Mouse (Mus musculus): Measurements from ENCODE around the gene Spint1. TPM values are rescaled to one million over a fixed set of nuclear protein-coding genes. Genes with fewer than 3 reads are reported as not detected.
A peak's percentile ranks its signal among the peaks of the same experiment; 100 is the strongest.

Gene Spint1
- total RNA-seq, 1 experiment = 80.3 TPM

- TF ChIP-seq ZC3H11A (IDR thresholded peaks at IDR 0.05; ENCODE audit: borderline replicate concordance, low read depth, low read length) (no peak), CHD2 (IDR thresholded peaks at IDR 0.05; ENCODE audit: low read depth, low read length) (no peak), MAFK (IDR thresholded peaks at IDR 0.05; ENCODE audit: insufficient read depth, low read depth, low read length) (no peak), HCFC1 (IDR thresholded peaks at IDR 0.05; ENCODE audit: borderline replicate concordance, insufficient read depth, low read length) (no peak), ZNF384 (IDR thresholded peaks at IDR 0.05; ENCODE audit: low read depth, low read length) (no peak)
- no peak overlapping the region for H3K4me3 ChIP-seq (ENCODE audit: insufficient read depth in 1 of 2, low read depth in 1 of 2, low read length in 2 of 2, poor library complexity in 1 of 2, severe bottlenecking in 1 of 2)
- H3K9ac ChIP-seq (ENCODE audit: insufficient read depth, low read depth, low read length, poor library complexity, severe bottlenecking) = no peak overlapping the region
- in situ Hi-C loops (cut with MboI; ENCODE audit: low sequenced_read_pairs in 2 of 2, unreplicated experiment in 2 of 2) = no loop called here
- DNase-seq (ENCODE audit: low read depth, low spot score) = no peak
- H3K36me3 ChIP-seq (ENCODE audit: control insufficient read depth, insufficient read depth, low read length, poor library complexity, severe bottlenecking) = no peaks in the 10 kb centered on the region
- H3K27ac ChIP-seq (ENCODE audit: insufficient read depth, low read depth, low read length, poor library complexity, severe bottlenecking) = no peak overlapping the region
- no peaks in the 10 kb centered on the region for H3K9me3 ChIP-seq (ENCODE audit: control insufficient read depth, insufficient read depth, low read depth, low read length)
- H3K4me1 ChIP-seq (ENCODE audit: control insufficient read depth in 2 of 2, insufficient read depth in 2 of 2, low read length in 2 of 2, poor library complexity in 1 of 2) = peaks cover 0 to 6% of the 10 kb centered on the region in 2 experiments; a peak in 1 of 4 replicates
These were observed 34.2 kb upstream of the Spint1 start for GRCm38 (mm10) chr2:119202914-119203453.

- Histone ChIP-seq H3K36me3 (ENCODE audit: control insufficient read depth, insufficient read depth, low read length, poor library complexity, severe bottlenecking) (no peaks in the 10 kb centered on the region), H3K27ac (ENCODE audit: insufficient read depth, low read depth, low read length, poor library complexity, severe bottlenecking) (no peak overlapping the region; the same call in 1 of the 2 replicates), H3K4me1 (ENCODE audit: control insufficient read depth in 2 of 2, insufficient read depth in 2 of 2, low read length in 2 of 2, poor library complexity in 1 of 2) (peaks cover 0 to 6% of the 10 kb centered on the region in 2 experiments; a peak in 1 of 4 replicates), H3K4me3 (ENCODE audit: insufficient read depth in 1 of 2, low read depth in 1 of 2, low read length in 2 of 2, poor library complexity in 1 of 2, severe bottlenecking in 1 of 2) (no peak overlapping the region), H3K9me3 (ENCODE audit: control insufficient read depth, insufficient read depth, low read depth, low read length) (no peaks in the 10 kb centered on the region), H3K9ac (ENCODE audit: insufficient read depth, low read depth, low read length, poor library complexity, severe bottlenecking) (no peak overlapping the region)
- DNase-seq (ENCODE audit: low read depth, low spot score) = no peak
- in situ Hi-C loops (cut with MboI; ENCODE audit: low sequenced_read_pairs in 2 of 2, unreplicated experiment in 2 of 2) = no loop called here
- TF ChIP-seq CHD2 (IDR thresholded peaks at IDR 0.05; ENCODE audit: low read depth, low read length) = no peak
- TF ChIP-seq ZC3H11A (IDR thresholded peaks at IDR 0.05; ENCODE audit: borderline replicate concordance, low read depth, low read length) = no peak
- no peak for TF ChIP-seq HCFC1 (IDR thresholded peaks at IDR 0.05; ENCODE audit: borderline replicate concordance, insufficient read depth, low read length)
- no peak for TF ChIP-seq ZNF384 (IDR thresholded peaks at IDR 0.05; ENCODE audit: low read depth, low read length)
- TF ChIP-seq MAFK (IDR thresholded peaks at IDR 0.05; ENCODE audit: insufficient read depth, low read depth, low read length) = no peak
These were observed 33.2 kb upstream of the Spint1 start for GRCm38 (mm10) chr2:119203871-119204460.

GRCm38 (mm10) chr2:119207961-119208343 is 29.2 kb upstream of the Spint1 start:
- no peak for DNase-seq (ENCODE audit: low read depth, low spot score)
- Histone ChIP-seq H3K36me3 (ENCODE audit: control insufficient read depth, insufficient read depth, low read length, poor library complexity, severe bottlenecking) (no peaks in the 10 kb centered on the region), H3K9me3 (ENCODE audit: control insufficient read depth, insufficient read depth, low read depth, low read length) (no peaks in the 10 kb centered on the region), H3K27ac (ENCODE audit: insufficient read depth, low read depth, low read length, poor library complexity, severe bottlenecking) (no peak overlapping the region; the same call in 1 of the 2 replicates), H3K4me1 (ENCODE audit: control insufficient read depth in 2 of 2, insufficient read depth in 2 of 2, low read length in 2 of 2, poor library complexity in 1 of 2) (peaks cover 0 to 6% of the 10 kb centered on the region in 2 experiments; a peak in 1 of 4 replicates), H3K9ac (ENCODE audit: insufficient read depth, low read depth, low read length, poor library complexity, severe bottlenecking) (peak overlapping the region; percentile 80; the same call in 1 of the 2 replicates), H3K4me3 (ENCODE audit: insufficient read depth in 1 of 2, low read depth in 1 of 2, low read length in 2 of 2, poor library complexity in 1 of 2, severe bottlenecking in 1 of 2) (peak overlapping the region; percentile 79 to 99)
- in situ Hi-C loops (cut with MboI; ENCODE audit: low sequenced_read_pairs in 2 of 2, unreplicated experiment in 2 of 2) = no loop called here
- TF ChIP-seq MAFK (IDR thresholded peaks at IDR 0.05; ENCODE audit: insufficient read depth, low read depth, low read length) = no peak
- TF ChIP-seq ZNF384 (IDR thresholded peaks at IDR 0.05; ENCODE audit: low read depth, low read length) = no peak
- TF ChIP-seq HCFC1 (IDR thresholded peaks at IDR 0.05; ENCODE audit: borderline replicate concordance, insufficient read depth, low read length) = no peak
- no peak for TF ChIP-seq ZC3H11A (IDR thresholded peaks at IDR 0.05; ENCODE audit: borderline replicate concordance, low read depth, low read length)
- no peak for TF ChIP-seq CHD2 (IDR thresholded peaks at IDR 0.05; ENCODE audit: low read depth, low read length)

GRCm38 (mm10) chr2:119208344-119209175 is 28.6 kb upstream of the Spint1 start, which contains the start of the genes Zfyve19 and Dnajc17:
Zfyve19 (plus strand) TSS chr2:119208617.
Dnajc17 (minus strand) TSS chr2:119208795.
- Histone ChIP-seq H3K9me3 (ENCODE audit: control insufficient read depth, insufficient read depth, low read depth, low read length) (no peaks in the 10 kb centered on the region), H3K4me1 (ENCODE audit: control insufficient read depth in 2 of 2, insufficient read depth in 2 of 2, low read length in 2 of 2, poor library complexity in 1 of 2) (peaks cover 0 to 6% of the 10 kb centered on the region in 2 experiments; a peak in 1 of 4 replicates), H3K27ac (ENCODE audit: insufficient read depth, low read depth, low read length, poor library complexity, severe bottlenecking) (peak within 1 kb of the TSS; percentile 59; the same call in 1 of the 2 replicates), H3K4me3 (ENCODE audit: insufficient read depth in 1 of 2, low read depth in 1 of 2, low read length in 2 of 2, poor library complexity in 1 of 2, severe bottlenecking in 1 of 2) (peak within 1 kb of the TSS; percentile 79 to 99), H3K9ac (ENCODE audit: insufficient read depth, low read depth, low read length, poor library complexity, severe bottlenecking) (peak within 1 kb of the TSS; percentile 80), H3K36me3 (ENCODE audit: control insufficient read depth, insufficient read depth, low read length, poor library complexity, severe bottlenecking) (no peaks in the 10 kb centered on the region)
- peak; percentile 90 for DNase-seq (ENCODE audit: low read depth, low spot score)
- TF ChIP-seq HCFC1 (IDR thresholded peaks at IDR 0.05; ENCODE audit: borderline replicate concordance, insufficient read depth, low read length) (peak; percentile 96), ZNF384 (IDR thresholded peaks at IDR 0.05; ENCODE audit: low read depth, low read length) (no peak)
- in situ Hi-C loops (cut with MboI; ENCODE audit: low sequenced_read_pairs in 2 of 2, unreplicated experiment in 2 of 2) = no loop called here
